Mouse (Mus musculus): ENCODE results near the gene Snx25. TPM values are rescaled to one million over a fixed set of nuclear protein-coding genes. Genes with fewer than 3 reads are reported as not detected.

Snx25 gene
- polyA plus RNA-seq, 1 experiment: 10.8 TPM

DNA sequence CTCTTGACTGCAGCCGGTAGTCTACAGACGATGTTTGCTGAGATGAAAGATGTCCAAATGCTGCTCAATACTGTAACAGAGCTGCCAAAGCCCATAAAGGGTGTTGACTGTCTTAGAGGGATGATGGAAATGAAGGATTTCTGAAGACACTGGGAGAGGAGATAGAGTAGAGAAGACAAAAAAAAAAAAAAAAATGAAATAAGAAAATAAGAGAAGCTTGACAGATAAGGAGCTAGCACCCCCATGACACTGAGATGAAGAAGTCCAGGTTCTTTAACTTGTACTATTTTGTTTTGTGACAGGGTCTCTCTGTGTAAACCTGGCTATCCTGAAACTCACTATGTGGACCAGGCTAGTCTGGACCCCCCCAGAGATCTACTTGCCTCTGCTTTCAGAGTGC, 1.1 kb upstream of the Snx25 start:
- Histone ChIP-seq H3K27ac (ENCODE audit: insufficient read depth, low read depth, low read length) (no peak overlapping the region), H3K4me1 (ENCODE audit: control insufficient read depth, insufficient read depth, low read length) (peaks cover 7% of the 10 kb centered on the region; the same call in 1 of the 2 replicates), H3K4me3 (ENCODE audit: insufficient read depth, low read length) (peak overlapping the region; percentile 94)
- no peak for TF ChIP-seq POLR2A (IDR thresholded peaks at IDR 0.05; ENCODE audit: borderline replicate concordance, low read depth, low read length)
- TF ChIP-seq CTCF (IDR thresholded peaks at IDR 0.05; ENCODE audit: low read depth, low read length): no peak

DNA sequence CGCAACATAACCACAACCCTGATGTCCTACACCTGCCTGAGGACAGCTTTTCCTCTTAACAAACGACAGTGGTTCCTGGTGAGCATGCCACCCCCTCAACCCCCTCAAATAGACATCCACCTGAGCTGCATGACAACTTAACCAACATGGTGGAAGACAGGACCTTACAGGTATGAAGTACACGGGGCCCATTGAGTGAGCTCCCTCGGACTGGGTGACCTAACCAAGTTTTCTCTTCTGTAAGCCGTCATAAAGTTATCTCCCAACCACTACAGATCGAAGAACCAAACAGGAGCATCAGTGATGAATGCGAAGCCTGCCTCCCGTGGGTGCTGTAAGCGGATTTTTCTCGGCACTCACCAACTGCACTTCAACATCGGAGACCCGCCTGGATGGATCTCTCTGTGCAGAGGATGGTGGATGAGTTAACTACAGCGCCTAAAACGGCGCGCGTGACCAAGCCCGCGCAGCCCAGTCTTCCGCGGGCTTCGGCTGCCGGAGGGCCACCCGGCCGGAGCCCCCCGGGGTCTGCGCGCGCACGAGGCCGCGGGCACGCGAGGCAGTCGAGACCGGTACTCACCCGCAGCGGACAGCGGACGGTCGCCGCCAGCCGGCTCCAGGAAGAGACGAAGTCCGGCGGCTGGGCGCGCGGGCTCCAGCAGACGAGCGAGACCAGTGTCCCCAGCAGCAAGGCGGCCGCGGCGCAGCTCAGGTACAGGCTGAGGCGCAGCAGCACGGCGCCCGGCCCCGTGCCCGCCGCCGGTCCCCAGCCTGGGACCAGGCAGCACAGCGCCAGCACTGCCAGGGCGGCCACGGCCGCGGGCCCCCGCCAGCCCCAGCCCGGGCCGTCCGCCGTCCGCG, 527 bp downstream of the Snx25 start, which contains the start of gene Cfap97:
Gene Cfap97 (plus strand): TSS at position 570 of the 861 bp plus-strand sequence.
- H3K27ac ChIP-seq (ENCODE audit: insufficient read depth, low read depth, low read length): no peak within 1 kb of the TSS
- H3K4me1 ChIP-seq (ENCODE audit: control insufficient read depth, insufficient read depth, low read length): peaks cover 7% of the 10 kb centered on the region
- TF ChIP-seq CTCF (IDR thresholded peaks at IDR 0.05; ENCODE audit: low read depth, low read length) (no peak), POLR2A (IDR thresholded peaks at IDR 0.05; ENCODE audit: borderline replicate concordance, low read depth, low read length) (no peak)
- H3K4me3 ChIP-seq (ENCODE audit: insufficient read depth, low read length): peak within 1 kb of the TSS; percentile 94

DNA sequence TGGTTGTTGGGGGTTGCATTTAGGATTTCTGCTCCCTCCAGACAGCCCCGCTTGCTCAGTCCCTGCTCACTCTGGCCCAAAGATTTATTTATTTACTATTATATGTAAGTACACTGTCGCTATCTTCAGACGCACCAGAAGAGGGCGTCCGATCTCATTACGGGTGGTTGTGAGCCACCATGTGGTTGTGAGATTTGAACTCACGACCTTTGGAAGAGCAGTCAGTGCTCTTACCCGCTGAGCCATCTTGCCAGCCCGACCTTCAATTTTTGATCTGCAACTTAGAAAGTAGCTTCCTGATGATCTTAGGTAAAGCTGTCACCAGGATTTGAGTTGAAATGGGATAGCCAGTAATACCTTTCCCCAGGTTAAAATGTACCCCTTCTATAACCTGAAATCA, 2.2 kb downstream of the Snx25 start:
- H3K4me3 ChIP-seq (ENCODE audit: insufficient read depth, low read length): no peak overlapping the region

DNA sequence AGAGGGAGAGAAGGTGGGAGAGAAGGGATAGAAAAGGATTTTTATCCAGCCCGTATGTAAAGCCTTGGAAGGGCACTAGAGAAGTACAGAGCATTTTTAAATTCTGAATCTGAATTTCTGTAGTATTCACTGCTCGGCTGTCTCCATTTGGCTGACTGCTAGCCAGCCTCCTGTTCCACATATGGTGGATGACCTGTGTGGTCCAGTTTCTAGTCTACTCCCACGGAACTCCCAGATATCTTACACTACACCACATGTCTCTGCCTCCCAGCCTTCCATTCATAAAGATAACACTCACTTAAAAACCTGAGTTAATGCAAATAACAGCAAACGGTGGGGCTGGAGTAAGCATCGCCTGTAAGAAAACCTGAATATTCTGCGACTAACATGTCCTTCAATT, 2.7 kb downstream of the Snx25 start:
- no peak overlapping the region for H3K27ac ChIP-seq (ENCODE audit: insufficient read depth, low read depth, low read length)
- TF ChIP-seq CTCF (IDR thresholded peaks at IDR 0.05; ENCODE audit: low read depth, low read length): no peak
- no peak for TF ChIP-seq POLR2A (IDR thresholded peaks at IDR 0.05; ENCODE audit: borderline replicate concordance, low read depth, low read length)
- H3K4me3 ChIP-seq (ENCODE audit: insufficient read depth, low read length): no peak overlapping the region
- peaks cover 20% of the 10 kb centered on the region for H3K4me1 ChIP-seq (ENCODE audit: control insufficient read depth, insufficient read depth, low read length)

More for the DNA sequence above, 2.2 kb downstream of the Snx25 start:
- H3K4me1 ChIP-seq (ENCODE audit: control insufficient read depth, insufficient read depth, low read length): peaks cover 16% of the 10 kb centered on the region
- TF ChIP-seq CTCF (IDR thresholded peaks at IDR 0.05; ENCODE audit: low read depth, low read length) (no peak), POLR2A (IDR thresholded peaks at IDR 0.05; ENCODE audit: borderline replicate concordance, low read depth, low read length) (no peak)
- no peak overlapping the region for H3K27ac ChIP-seq (ENCODE audit: insufficient read depth, low read depth, low read length)

DNA sequence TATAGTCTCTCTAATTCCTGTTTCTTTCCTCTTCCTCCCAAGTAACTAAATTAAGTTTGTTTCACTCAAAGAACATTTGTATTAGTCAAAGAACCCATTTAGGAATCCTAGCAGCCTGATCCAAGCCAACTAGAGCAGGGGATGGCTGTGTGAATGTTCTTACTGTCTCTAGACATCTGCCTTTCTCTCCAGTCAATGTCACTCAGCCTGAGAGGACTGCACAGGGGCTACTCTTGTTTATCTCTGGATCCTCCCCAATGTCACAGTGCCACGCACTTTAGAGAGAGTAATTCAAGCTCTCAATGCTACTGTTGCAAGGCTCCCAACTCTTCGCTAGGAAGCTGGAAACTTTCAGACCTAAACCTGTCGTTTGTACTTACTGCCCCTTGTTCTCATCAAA, 5.8 kb downstream of the Snx25 start:
- H3K4me1 ChIP-seq (ENCODE audit: control insufficient read depth, insufficient read depth, low read length): peaks cover 29% of the 10 kb centered on the region
- TF ChIP-seq CTCF (IDR thresholded peaks at IDR 0.05; ENCODE audit: low read depth, low read length) (no peak), POLR2A (IDR thresholded peaks at IDR 0.05; ENCODE audit: borderline replicate concordance, low read depth, low read length) (no peak)

GRCm38 (mm10) chr8:46143924-46144323, 8.0 kb downstream of the Snx25 start:
- H3K4me1 ChIP-seq (ENCODE audit: control insufficient read depth, insufficient read depth, low read length): peaks cover 42% of the 10 kb centered on the region
- TF ChIP-seq POLR2A (IDR thresholded peaks at IDR 0.05; ENCODE audit: borderline replicate concordance, low read depth, low read length) (no peak), CTCF (IDR thresholded peaks at IDR 0.05; ENCODE audit: low read depth, low read length) (no peak)
- no peak overlapping the region for H3K4me3 ChIP-seq (ENCODE audit: insufficient read depth, low read length)
- H3K27ac ChIP-seq (ENCODE audit: insufficient read depth, low read depth, low read length): no peak overlapping the region

More for the DNA sequence above, 5.8 kb downstream of the Snx25 start:
- Histone ChIP-seq H3K27ac (ENCODE audit: insufficient read depth, low read depth, low read length) (no peak overlapping the region), H3K4me3 (ENCODE audit: insufficient read depth, low read length) (no peak overlapping the region)

GRCm38 (mm10) chr8:46143470-46143869, 8.5 kb downstream of the Snx25 start:
- Histone ChIP-seq H3K4me3 (ENCODE audit: insufficient read depth, low read length) (no peak overlapping the region), H3K27ac (ENCODE audit: insufficient read depth, low read depth, low read length) (no peak overlapping the region), H3K4me1 (ENCODE audit: control insufficient read depth, insufficient read depth, low read length) (peaks cover 46% of the 10 kb centered on the region)
- TF ChIP-seq POLR2A (IDR thresholded peaks at IDR 0.05; ENCODE audit: borderline replicate concordance, low read depth, low read length) (no peak), CTCF (IDR thresholded peaks at IDR 0.05; ENCODE audit: low read depth, low read length) (no peak)

DNA sequence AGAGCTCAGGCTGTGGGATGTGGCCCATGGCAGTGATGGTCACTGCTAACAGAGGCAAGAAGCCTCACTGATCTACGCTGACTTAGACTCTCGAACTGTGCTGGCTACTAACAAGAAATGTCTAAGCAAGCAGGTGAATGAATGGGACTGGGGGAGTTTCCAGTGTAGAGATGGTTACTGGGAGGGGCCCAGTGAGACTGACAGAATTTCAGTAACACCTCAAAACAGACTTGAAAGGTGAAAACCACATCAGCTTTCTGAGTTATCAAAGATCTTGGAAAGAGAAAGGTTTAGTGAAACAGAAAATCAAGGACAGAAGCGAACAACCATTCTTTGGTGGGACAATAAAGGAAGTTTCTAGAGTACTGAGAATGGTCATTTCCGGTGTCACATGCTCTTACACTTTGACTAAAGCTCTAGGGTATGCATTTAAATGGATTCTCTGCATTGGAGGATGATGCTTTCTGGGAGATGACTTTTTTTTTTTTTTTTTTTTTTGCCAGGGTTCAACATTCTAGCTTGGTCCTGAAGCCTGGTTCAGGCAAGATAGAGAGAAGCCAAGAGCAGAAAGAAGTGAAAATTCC, 9.4 kb downstream of the Snx25 start:
- no peak overlapping the region for H3K27ac ChIP-seq (ENCODE audit: insufficient read depth, low read depth, low read length)
- H3K4me3 ChIP-seq (ENCODE audit: insufficient read depth, low read length): no peak overlapping the region
- TF ChIP-seq CTCF (IDR thresholded peaks at IDR 0.05; ENCODE audit: low read depth, low read length) (no peak), POLR2A (IDR thresholded peaks at IDR 0.05; ENCODE audit: borderline replicate concordance, low read depth, low read length) (no peak)
- peaks cover 51% of the 10 kb centered on the region for H3K4me1 ChIP-seq (ENCODE audit: control insufficient read depth, insufficient read depth, low read length)

GRCm38 (mm10) chr8:46141688-46142087, 10.3 kb downstream of the Snx25 start:
- no peak overlapping the region for H3K27ac ChIP-seq (ENCODE audit: insufficient read depth, low read depth, low read length)
- TF ChIP-seq POLR2A (IDR thresholded peaks at IDR 0.05; ENCODE audit: borderline replicate concordance, low read depth, low read length): no peak
- no peak for TF ChIP-seq CTCF (IDR thresholded peaks at IDR 0.05; ENCODE audit: low read depth, low read length)
- H3K4me3 ChIP-seq (ENCODE audit: insufficient read depth, low read length): no peak overlapping the region
- H3K4me1 ChIP-seq (ENCODE audit: control insufficient read depth, insufficient read depth, low read length): peaks cover 51% of the 10 kb centered on the region
